Mouse (Mus musculus) frontal cortex, postnatal 25 days (tissue): ENCODE measurements at regions not wholly inside any gene's neighbourhood (a gene's known extent, or its start where the extent isn't known, plus 50 kb on each side); places are given as distances from the start of the nearest gene placed in this dataset.

Source experiments
- DNase-seq, 2 experiments: peaks; one replicate each; pipeline ENCODE4 v3.0.0; 2022; ENCODE audit warnings: low spot score in 2 of 2

- no peak for DNase-seq
These were observed 76.9 kb upstream of the Far2 start for GRCm38 (mm10) chr6:147970162-147970608.

DNA sequence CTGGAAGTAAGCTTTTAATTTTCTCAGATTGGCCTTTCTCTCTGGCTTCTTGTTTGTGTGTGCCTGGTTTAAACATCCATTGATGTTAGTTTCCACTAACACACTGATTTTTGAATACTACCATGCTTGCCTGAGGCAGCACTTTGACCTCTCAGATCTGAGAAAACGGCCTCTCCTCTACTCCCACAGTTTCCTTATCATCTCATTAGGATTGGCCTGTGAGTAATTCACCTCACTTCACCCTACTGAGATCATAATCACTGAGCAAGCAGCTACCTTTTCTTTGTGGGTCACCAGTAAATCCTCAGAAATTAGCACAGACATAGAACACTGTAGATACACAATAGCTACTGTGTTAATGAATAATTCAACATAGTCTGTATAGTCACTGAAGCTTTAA, 74.5 kb upstream of the Far2 start:
- no peak for DNase-seq

DNA sequence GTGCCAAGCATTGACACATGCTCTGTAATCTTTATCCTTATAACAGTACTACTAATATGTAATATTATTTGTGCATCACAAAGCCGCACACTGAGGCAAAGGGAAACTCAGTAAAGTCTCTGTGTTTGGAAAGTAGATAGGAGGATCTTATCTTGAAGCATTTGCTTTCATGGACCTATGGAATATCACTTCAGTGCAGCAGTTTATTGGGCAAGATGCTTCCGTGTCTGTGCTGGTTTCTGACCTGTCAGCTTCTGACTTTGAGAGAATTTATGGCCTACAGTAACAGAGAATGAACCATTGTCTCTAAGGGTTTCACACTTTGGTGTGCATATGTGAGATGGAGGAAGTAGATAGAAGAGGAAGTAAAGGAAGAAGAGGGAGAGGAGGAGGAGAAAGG, 74.0 kb upstream of the Far2 start:
- DNase-seq: no peak

DNA sequence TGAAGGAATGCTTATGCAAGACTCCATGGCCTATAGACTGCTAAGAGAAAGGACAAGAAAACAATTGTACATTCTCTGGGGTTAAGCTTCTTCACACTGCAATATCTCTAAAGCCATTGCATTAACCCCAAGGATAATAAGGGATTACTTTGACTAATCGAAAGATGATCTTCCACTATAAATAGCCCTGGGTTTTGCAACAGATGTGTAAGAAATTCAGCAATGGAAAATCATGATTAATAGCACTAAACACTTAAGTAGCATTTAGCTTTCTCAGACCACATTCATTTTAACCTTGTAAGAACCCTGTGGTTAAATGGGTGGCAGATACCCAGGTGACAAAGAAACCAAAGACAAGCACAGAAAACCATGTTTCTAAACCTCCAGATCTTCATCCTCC, 71.1 kb upstream of the Far2 start:
- no peak for DNase-seq

DNA sequence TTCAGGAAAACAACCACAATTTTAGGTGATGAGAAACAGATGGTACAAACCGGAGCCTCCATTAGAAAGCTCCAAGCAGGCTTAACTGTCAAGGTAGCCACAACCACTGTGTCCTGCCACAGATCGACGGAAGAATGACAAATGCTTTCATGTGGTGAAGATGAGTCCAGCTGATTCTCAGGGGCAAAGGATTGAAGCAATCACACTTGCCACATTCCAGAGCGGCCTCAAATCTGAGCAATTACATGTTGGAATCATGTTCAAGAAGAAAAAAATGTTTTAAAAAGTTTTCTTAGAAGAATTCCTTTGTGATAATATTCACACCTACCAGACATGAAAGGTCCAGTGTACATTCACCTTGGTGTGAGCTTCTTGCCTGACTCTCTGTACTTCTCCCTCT, 57.7 kb upstream of the Far2 start:
- DNase-seq: no peak
